Mouse (Mus musculus): ENCODE data around the gene Zfp106. TPM values are rescaled to one million over a fixed set of nuclear protein-coding genes. Genes with fewer than 3 reads are reported as not detected.
"Not testable (repeated sequence)": the region's sequence is repeated elsewhere in the genome, so short reads cannot be mapped to it uniquely, and the experiment has no call there.

The Zfp106 gene
- 100 to 1,000 TPM in 1 of 2 experiments, 10 to 100 TPM in 1; 98.3 to 101 TPM for total RNA-seq (2021)
- long read RNA-seq, partial matches to known transcripts = 3 of 46 reads
- long read RNA-seq, other reads (novel, unspliced or antisense) = 43 of 46 reads

GRCm38 (mm10) chr2:120563235-120563990 is at the start of gene Zfp106:
Zfp106 (minus strand) TSS chr2:120563843.
- peak; percentile 77 to 89 for DNase-seq (ENCODE audit: low spot score in 2 of 2)

- peak; percentile 93 to 94 for DNase-seq (ENCODE audit: low spot score in 2 of 2)
Measured at GRCm38 (mm10) chr2:120608830-120609723, 45.4 kb upstream of the Zfp106 start, which contains the start of the genes Haus2 and Lrrc57. Haus2 (plus strand) TSS chr2:120609383. Lrrc57 (minus strand) TSS chr2:120609520.

- DNase-seq (ENCODE audit: low spot score in 2 of 2) = no peak
Measured at GRCm38 (mm10) chr2:120606021-120606690, 42.5 kb upstream of the Zfp106 start.

GRCm38 (mm10) chr2:120599506-120599905 is 35.9 kb upstream of the Zfp106 start:
- DNase-seq (ENCODE audit: low spot score in 2 of 2) = no peak

- no peak for DNase-seq (ENCODE audit: low spot score in 2 of 2)
Measured at GRCm38 (mm10) chr2:120597734-120598133, 34.1 kb upstream of the Zfp106 start.

GRCm38 (mm10) chr2:120592227-120592626 is 28.6 kb upstream of the Zfp106 start:
- no peak for DNase-seq (ENCODE audit: low spot score in 2 of 2)

GRCm38 (mm10) chr2:120589759-120590158 is 26.1 kb upstream of the Zfp106 start:
- DNase-seq (ENCODE audit: low spot score in 2 of 2) = no peak

GRCm38 (mm10) chr2:120578286-120578685 is 14.6 kb upstream of the Zfp106 start:
- no peak for DNase-seq (ENCODE audit: low spot score in 2 of 2)

- DNase-seq (ENCODE audit: low spot score in 2 of 2) = no peak
Measured at GRCm38 (mm10) chr2:120577799-120578198, 14.2 kb upstream of the Zfp106 start.

- no peak for DNase-seq (ENCODE audit: low spot score in 2 of 2)
Measured at GRCm38 (mm10) chr2:120575978-120576377, 12.3 kb upstream of the Zfp106 start.

- DNase-seq (ENCODE audit: low spot score in 2 of 2) = no peak
Measured at GRCm38 (mm10) chr2:120575121-120575520, 11.5 kb upstream of the Zfp106 start.

- DNase-seq (ENCODE audit: low spot score in 2 of 2) = not testable (repeated sequence)
Measured at GRCm38 (mm10) chr2:120572161-120572560, 8.5 kb upstream of the Zfp106 start.

- no peak for DNase-seq (ENCODE audit: low spot score in 2 of 2)
Measured at GRCm38 (mm10) chr2:120571081-120571480, 7.4 kb upstream of the Zfp106 start.

- no peak for DNase-seq (ENCODE audit: low spot score in 2 of 2)
Measured at GRCm38 (mm10) chr2:120567798-120568320, 4.2 kb upstream of the Zfp106 start.

GRCm38 (mm10) chr2:120566886-120567797 is 3.5 kb upstream of the Zfp106 start, which contains the start of gene Snap23:
Snap23 (plus strand) TSS chr2:120567671.
- DNase-seq (ENCODE audit: low spot score in 2 of 2) = peak; percentile 90 to 95

- DNase-seq (ENCODE audit: low spot score in 2 of 2) = no peak
Measured at GRCm38 (mm10) chr2:120565363-120565762, 1.7 kb upstream of the Zfp106 start.

- DNase-seq (ENCODE audit: low spot score in 2 of 2) = not testable (repeated sequence)
Measured at GRCm38 (mm10) chr2:120564548-120565188, 1.0 kb upstream of the Zfp106 start.

- no peak for DNase-seq (ENCODE audit: low spot score in 2 of 2)
Measured at GRCm38 (mm10) chr2:120562859-120563234, 796 bp downstream of the Zfp106 start.

- DNase-seq (ENCODE audit: low spot score in 2 of 2) = no peak
Measured at GRCm38 (mm10) chr2:120561524-120561923, 2.1 kb downstream of the Zfp106 start.
